Mouse (Mus musculus) left cerebral cortex, postnatal 10 days (tissue): ENCODE data around the gene Cmpk1. TPM values are rescaled to one million over a fixed set of nuclear protein-coding genes. Genes with fewer than 3 reads are reported as not detected.

Source experiments
- DNase-seq, 2 experiments: peaks; one replicate each; pipeline ENCODE4 v3.0.0; 2021 to 2022; ENCODE audit warnings: low spot score in 2 of 2, mixed read lengths in 1 of 2; ENCODE audit errors: extremely low spot score in 1 of 2
- intact Hi-C: fragments of 180-260 bp; cut with DNase I; formaldehyde crosslinking; loops from one replicate; pipeline ENCODE4 v1.15.1; 2025
- total RNA-seq, 2 experiments: library from RNA; stranded (reverse); gene quantifications; 2 replicates each; pipeline ENCODE4 v1.2.3; 2021

Gene Cmpk1
- total RNA-seq, 2 experiments from 2014 or later, result 132 to 133 TPM

DNA sequence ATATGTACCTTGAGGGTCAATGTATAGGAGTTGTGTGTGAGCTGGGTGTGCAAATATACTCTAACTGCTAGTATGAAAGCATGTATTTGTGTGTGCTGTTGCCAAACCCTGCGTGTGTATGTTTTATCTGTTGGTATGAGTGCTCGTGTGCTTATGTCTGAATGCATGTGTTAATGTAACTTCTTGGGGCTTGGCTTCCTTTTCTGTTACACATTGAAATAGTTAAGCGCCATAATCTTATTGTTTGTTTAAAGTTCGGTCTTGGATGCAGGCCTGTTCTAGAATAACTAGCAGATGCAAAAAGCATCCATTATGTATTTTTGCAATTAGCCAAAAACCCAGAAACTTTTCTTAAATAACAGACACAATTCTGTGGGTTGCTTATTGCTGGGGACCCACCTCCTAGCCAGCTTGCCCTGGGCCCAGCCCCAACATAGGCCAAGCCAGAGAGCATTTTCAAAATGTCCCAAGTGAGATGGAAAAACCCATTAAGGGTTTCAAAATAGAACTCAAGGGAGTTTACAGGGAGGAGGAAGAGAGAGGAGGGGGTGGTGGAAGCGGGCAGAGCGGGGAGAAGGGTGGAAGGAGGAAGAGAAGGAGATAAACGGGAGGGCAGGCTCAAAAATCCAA is 39.1 kb downstream of the Cmpk1 start:
- DNase-seq, result no peak
- intact Hi-C loops, result loop anchor here (5.0 kb wide), 2 partner anchors 281 to 301 kb away; no protein-coding TSS in a partner anchor

DNA sequence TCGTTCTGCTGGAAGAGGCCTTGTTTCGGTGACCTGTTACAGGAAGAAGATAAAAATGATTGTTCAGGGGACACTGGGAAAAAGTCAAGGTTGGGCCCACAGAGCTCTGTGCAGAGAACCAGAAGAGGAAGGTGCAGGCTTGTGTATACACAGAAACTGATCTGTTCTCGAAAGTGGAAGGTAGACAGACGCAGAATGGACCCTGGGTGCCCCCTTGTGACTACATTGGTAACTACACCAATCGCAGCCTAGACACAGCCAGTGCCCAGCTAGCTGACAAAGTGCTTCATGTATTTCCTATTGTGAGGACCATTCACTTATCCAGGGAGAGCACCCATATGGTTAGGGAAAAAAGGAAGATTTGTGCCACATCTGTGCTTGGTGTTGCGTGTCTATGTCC is 39.6 kb downstream of the Cmpk1 start:
- peak; percentile 73 to 76 for DNase-seq
- intact Hi-C loops, result loop anchor here (5.0 kb wide), 2 partner anchors 280 to 300 kb away; no protein-coding TSS in a partner anchor

DNA sequence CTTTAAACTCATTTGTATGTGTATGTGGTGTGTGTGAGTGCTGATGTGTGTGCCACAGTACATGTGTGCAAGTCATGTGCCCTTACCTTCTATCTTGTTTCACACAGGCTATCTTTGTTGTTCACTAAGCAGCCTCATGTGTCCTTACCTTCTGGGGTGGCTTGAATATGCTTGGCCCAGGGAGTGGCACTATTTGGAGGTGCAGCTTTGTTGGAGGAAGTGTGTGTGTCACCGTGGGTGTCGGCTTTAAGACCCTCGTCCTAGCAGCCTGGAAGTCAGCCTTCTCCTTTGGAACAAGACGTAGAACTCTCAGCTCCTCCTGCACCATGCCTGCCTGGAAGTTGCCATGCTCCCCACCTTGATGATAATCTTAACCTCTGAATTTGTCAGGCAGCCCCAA is 40.6 kb downstream of the Cmpk1 start:
- intact Hi-C loops, result loop anchor here (5.0 kb wide), 2 partner anchors 279 to 299 kb away; no protein-coding TSS in a partner anchor
- DNase-seq, result no peak

DNA sequence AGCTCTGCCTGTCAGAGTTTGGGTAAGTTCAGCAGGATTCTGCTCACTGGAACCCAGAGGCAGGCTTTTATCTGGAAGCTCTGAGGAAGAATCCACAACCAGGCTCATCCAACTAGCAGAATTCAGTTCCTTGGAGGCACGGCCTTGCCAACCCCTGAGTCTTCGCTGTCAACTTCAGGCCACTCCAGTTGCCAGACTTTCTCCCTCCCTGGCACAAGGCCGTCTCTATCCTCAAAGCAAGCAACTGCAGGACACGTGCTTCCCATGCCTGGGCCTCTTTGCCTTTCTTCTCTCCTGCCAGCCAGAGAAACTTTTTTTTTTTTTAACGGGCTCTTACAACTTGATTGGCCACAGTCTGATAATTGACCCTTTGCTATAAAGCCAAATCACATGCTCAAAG is 42.0 kb downstream of the Cmpk1 start:
- intact Hi-C loops, result loop anchor here (5.0 kb wide), 2 partner anchors 278 to 298 kb away; no protein-coding TSS in a partner anchor
- no peak for DNase-seq

DNA sequence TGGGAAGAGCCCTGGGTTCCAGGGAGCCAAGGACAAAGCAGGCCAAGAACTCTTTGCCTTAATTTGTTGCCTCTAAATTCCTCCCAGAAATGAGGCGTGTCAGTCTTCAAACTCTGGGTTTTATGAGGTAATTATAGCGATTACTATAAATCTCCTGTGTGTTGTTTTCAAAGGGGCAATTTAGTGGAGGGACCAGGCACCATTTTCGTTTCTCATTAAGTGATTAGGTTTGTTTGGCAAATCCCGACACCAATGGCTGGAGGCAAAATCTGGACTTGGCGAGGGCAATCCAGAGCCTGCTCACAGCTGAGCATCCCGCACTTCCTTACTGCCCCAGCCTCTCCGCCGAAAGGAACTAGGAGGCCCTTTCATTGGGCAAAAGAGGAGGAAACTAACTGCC is 44.5 kb downstream of the Cmpk1 start:
- DNase-seq, result no peak
- intact Hi-C loops, result no loop called here

DNA sequence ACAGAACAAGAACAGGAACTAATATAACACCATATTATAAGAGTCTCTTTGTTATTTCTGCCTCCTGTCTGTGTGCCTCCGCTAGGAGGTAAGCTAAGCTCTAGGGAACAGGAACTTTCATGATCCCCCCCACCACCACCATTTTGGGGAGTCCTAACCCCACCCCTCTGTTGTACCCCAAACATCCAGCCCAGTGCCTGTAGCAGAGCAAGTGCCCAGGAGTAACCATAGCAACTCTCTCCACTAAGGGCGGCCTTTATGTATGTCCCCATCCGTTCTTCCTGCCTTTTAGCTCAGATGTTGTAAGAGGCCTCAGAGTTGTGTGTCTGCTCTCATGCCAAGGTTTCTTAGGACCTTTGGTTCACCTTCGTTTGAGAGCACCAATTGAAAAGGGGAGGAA is 44.9 kb downstream of the Cmpk1 start:
- intact Hi-C loops, result no loop called here

DNA sequence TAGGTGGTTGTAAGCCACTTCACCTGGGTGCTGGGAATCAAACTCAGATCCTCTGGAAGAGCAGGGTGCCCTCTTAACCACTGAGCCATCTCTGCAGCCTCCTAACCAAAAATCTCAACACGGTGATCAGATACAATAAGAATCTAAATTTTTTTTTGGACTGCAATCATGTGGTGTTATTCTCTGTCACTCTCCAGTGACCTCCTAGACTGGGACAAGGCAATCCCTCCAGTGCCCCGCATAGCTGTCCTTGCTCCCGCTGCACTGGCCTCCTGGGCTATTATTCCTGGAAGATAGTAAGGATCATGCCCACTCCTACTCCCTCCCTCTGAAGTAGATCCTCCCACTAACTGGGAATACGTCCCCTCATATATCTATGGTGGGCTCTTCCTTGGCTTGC is 45.7 kb downstream of the Cmpk1 start:
- no peak for DNase-seq
- intact Hi-C loops, result no loop called here

More for the DNA sequence above, 44.9 kb downstream of the Cmpk1 start:
- DNase-seq, result no peak

DNA sequence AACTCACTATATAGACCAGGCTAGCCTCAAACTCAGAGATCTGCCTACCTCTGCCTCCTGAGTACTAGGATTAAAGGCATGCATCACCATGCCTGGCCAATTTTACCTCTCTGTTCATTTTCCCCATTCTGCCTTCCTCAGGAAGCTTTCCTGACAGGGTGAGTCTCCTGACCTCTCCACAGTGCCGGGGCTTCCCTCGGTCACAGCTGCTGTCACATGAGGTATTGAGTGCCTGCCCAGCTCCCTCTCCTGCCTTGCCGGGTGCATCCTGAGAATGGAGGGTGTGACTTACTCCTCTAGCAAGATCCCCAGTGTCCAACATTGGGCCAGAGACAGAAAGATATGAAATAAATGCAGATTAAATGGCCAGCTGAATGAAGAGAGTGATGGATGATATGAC is 48.8 kb downstream of the Cmpk1 start:
- intact Hi-C loops, result no loop called here
- DNase-seq, result no peak

DNA sequence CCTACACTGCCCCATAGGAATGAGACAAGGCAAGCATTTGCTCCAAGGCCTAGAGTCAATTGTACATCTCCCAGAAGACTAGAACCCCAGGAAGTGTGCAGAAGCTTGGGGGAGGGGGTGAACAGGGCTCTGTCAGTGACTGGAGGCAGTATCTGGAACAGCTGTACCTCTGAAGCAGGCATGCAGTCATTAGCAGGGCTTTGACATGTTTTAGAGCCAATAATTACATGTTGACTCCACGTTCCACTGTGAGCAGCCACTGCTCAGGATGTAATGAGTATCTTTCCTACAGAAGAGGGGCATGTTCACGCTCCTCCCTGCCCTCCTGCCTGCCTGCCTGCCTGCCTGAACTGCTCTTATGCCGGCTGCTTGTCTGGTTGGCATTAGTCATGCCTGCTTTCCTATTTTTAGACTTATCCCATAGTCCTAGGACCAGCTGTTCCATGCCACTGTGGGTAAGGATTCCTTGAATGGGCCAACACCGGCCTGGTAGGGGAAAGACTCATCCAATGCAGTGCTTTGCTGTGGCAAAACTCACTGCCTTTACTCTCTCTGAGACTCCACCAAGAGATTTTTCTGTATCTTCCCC is 49.5 kb downstream of the Cmpk1 start:
- DNase-seq, result no peak

DNA sequence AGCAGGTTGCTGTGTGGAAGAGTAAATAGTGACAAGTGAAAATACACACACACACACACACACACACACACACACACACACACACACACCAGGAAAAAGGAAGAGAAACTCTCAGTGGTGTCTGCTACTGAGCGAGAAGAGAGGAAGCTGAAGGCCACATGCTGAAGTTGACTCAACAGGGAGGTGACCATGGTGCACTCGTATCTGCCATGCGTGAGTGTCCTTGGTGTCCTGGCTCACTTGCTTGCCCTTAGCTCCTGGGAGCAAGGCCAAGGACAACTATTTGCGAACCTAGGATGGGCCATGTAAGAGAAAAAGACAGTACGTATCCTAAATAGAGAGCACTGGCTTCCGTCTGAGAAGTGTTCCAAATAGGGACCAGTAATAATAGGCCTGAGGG is 52.9 kb downstream of the Cmpk1 start:
- DNase-seq, result no peak
- intact Hi-C loops, result no loop called here

More for the DNA sequence above, 49.5 kb downstream of the Cmpk1 start:
- intact Hi-C loops, result no loop called here

DNA sequence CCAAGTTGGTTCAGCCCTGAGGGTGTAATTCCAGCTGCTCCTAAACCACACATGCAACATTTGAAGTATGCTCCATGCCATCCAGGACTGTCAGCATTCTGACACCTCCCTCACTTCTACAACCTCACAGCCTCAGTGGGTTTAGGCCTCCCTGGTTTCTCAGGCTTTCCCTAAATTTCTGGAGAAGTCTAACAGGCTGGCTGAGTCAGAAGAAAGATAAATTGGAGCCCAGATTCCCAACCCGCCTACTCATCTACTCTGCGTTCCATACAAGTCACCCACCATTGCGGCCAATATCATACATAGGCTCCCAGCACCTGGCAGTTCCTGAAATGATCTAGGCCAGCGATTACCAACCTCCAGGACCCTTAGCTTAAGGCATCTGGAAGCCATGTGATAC is 54.3 kb downstream of the Cmpk1 start:
- no peak for DNase-seq
- intact Hi-C loops, result no loop called here

DNA sequence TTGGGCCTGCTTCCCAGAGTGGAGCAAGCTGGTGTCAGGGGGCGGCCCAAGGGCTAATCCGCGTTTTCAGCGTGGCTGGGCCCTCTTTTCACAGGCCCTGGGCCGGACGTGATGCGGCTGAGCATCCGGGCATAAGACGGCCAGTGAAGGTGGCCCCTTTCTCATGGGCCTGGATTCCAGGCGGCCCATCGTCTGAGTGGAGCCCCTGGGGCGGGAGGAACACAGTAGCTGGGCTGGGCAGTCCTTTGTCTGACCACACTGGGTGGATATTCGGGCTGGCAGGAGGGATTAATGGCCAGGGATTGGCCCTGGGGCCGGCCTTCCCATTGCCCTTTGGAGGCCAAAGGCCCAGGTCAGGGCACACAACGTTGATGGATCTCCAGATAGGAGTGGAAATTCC is 57.9 kb downstream of the Cmpk1 start:
- DNase-seq, result no peak
- intact Hi-C loops, result no loop called here

DNA sequence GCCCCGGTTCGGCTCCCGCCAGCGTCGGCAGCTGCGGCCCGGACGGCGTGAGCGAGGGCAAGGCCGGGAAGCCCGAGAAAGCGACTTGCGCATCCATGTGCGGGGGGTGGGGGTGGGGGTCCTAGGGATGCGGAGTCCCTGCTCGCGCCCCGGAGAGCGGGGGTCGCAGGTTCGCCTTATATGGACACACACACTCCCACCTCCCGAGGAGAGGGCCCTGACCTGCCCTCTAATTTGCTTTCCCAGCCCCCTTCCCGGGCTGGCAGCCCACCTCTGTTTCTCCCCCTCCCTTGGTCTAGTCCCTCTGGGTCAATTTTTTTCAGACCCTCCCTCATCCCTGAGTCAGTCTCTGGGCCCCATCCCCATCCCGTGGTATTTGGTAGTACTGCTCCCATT is 61.1 kb downstream of the Cmpk1 start, which contains the start of gene Foxe3:
Gene Foxe3 (minus strand): TSS at position 97 of the 396 bp plus-strand sequence.
- intact Hi-C loops, result no loop called here
- DNase-seq, result no peak

DNA sequence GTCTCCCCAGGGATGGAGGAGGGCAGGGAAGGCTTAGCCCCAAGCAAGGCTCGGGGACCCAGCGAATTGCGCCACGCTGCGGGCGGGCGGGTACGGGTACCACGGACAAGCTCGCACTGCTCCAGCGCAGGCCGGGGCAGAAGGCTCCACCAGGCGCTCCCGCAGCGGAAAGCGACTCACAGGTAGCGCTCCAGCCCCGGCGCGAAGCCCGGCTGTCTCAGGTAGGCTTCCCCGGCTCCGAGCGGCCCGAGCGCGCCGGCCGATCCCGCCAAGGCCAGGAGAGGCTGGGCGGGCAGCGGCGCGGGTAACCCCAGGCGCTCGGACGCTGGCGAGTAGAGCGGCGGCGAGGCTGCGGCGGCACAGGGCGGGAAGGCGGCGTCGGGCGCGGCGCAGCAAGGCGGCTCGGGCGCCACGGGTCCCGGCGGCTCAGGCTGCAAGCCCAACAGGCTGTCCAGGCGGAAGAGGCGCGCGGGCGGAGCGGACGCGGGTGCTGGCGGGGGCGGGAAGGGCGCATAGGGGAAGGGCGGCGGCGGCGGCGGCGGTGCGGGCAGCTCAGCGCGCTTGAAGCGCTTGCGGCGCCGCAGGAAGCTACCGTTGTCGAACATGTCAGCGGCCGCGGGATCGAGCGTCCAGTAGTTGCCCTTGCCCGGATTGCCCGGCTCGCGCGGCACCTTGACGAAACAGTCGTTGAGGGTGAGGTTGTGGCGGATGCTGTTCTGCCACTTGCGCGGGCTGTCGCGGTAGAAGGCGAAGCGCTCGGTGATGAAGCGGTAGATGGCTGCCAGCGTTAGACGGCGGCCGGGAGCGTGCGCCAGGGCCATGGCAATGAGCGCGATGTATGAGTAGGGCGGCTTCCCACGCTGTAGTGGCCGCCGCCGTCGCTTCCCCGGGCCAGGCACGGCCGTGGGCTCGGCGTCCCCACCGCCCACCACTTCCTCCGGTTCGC is 61.8 kb downstream of the Cmpk1 start:
- intact Hi-C loops, result no loop called here
- peak in 1 of 2 experiments; percentile 48 for DNase-seq

DNA sequence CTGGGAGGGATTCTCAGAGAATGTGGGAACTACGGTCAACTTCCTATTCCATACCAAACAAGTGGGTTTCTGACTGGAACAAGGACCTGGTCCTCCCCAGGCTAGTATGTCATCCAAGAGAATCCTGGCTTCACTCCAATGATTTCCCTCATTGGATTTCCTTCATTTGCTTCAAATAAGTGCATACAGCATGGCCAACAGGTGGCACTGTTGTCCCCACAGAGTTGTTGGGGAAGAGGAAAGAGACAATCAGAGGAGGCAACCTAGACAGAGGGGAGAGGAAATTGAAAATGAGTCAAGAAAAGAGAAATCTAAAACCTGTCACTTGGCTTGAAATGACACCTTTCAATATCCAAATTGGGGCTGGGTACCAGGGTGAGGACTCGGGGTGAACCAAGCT is 70.0 kb downstream of the Cmpk1 start:
- intact Hi-C loops, result no loop called here
- DNase-seq, result peak in 1 of 2 experiments; percentile 69

DNA sequence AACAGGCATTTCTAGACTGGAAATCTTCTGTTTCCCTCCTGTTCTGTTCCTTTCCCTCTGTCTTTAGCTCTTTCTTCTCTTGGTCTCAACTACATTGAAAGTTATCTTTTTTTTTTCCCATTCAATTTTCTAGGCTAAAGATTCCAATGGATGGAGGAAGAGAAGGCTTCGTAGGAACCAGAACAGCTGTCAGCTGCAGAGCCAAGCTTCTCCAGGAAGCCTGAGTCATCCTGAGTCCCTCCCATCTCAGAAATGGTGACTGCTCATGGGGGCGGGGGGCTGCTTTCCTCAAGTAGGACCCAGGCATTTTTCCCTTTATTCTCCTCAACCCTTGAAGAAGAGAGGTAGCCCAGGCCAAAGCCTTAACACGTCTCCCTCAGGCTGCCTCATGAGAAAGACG is 71.0 kb downstream of the Cmpk1 start:
- intact Hi-C loops, result no loop called here
- DNase-seq, result no peak

DNA sequence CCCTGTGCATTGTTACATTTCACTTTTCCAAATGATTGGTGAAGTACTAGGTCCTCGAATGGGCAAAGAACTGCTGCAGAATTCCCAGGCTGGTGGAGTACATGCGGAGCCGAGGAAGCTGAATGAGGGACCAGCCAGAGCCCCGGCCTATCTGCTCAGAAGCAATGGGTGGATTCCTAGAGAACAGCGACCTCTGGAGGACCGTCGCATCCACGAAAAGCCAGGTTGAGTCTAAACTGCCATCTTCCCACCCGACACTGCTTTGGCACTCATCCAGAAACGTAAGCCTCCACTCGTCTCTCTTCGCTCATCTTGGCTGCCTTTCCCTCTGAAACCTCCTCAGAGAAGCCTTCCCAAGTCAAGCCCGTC is 73.5 kb downstream of the Cmpk1 start:
- intact Hi-C loops, result loop anchor here (5.0 kb wide), 1 partner anchor 149 kb away; no protein-coding TSS in a partner anchor
- peak in 1 of 2 experiments; percentile 78 for DNase-seq

DNA sequence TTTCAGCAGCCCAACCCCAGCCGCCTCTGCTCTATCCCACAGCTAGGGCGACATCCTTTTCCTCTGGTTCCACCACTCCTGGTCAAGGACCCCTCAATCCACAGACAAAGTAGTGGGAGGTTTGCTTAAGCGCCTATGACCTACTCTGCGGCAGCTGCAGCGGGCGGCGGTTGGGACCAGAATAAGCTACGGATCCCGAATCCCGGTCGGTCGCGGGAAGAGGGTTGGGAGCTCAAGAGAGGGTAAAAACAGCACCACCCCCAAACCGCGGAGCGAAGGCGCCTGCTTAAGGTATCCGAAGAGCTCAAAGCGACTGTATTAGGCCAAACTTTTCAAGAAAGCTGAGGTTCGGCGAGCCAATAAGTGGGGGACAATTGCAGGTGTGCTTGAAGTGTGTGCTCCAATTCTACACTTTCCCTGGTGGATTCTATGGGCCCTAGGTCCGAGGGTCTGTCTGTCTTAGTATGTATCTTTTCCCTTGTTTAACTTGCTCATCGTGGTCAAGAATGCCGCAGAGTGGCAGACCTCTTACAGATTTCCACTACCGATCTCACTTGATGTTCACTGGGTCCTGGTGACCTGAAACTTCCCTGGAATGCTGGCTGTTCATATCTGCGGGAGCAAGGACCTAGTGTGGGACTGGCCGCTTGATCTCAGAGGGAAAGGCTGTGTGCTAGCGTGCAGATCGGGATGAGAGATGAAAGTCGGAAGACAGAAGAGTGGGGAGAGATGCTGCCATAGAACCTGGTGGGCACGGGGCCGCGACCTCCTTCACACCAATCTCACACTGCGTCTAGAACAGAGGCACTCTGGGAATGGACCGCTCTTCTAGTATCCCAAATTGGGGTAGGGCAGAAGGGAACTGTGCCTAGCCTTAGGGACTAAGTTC is 74.1 kb downstream of the Cmpk1 start:
- intact Hi-C loops, result loop anchor here (5.0 kb wide), 1 partner anchor 149 kb away; no protein-coding TSS in a partner anchor
- no peak for DNase-seq
